Mouse (Mus musculus): ENCODE measurements at regions not wholly inside any gene's neighbourhood (a gene's known extent, or its start where the extent isn't known, plus 50 kb on each side); places are given as distances from the start of the nearest gene placed in this dataset.
"Not testable (repeated sequence)": the region's sequence is repeated elsewhere in the genome, so short reads cannot be mapped to it uniquely, and the experiment has no call there.

DNA sequence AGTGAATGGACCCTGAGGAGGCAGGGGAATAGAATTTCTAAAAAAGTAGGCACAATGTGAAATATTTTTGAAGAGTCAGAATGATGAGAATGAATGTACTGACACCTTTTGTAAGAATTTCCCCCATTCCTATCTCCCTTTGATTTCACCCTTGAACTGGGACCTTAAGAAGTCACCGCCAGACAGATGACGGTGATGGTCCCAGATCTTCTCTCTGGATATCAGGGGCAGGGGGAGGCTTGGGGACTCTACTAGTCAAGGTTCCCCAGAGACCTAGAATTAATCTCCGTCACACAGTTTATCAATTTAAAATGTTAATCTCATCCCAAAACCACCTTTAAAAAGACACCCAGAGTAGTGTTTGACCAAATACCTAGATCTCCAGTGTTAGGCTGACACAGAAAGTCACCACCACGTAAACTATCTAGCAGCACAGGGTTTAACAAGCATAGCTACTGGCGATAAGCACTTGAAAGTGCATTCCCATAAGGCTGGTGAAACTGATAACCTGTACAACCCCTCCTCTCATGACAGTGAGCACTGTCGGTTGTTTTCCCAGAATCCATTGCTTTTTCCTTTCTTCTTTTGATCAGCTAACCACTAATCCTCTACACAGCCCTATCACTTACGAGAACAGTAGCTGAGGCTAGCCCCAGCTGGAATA lies 163.5 kb upstream of the Cdkn3 start:
- DNase-seq (ENCODE audit: low spot score) = no peak

DNA sequence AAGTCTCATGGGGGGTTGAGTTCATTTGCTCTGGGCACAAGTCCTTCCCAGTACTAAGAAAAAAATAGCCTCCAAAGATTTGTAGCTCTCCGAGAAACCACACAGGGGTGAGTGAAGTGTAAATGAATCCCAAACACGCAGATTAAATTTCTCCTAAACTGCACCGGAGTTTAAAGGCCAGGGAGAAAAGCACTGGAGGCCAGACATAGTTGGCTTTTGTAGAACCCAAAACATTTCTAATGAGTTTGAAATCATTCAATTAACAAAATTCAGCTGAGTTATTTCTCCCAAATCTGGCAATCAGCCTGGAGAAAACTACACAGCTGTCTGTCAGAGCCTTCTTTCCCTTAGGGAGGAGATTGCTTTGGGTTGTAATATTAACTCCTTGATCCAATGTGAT lies 166.2 kb upstream of the Cdkn3 start:
- DNase-seq (ENCODE audit: low spot score) = no peak

GRCm38 (mm10) chr14:46591753-46592359 lies 168.5 kb upstream of the Cdkn3 start:
- DNase-seq (ENCODE audit: low spot score) = no peak

- no peak for DNase-seq (ENCODE audit: low spot score)
Observed at GRCm38 (mm10) chr14:46591211-46591610, 169.1 kb upstream of the Cdkn3 start.

DNA sequence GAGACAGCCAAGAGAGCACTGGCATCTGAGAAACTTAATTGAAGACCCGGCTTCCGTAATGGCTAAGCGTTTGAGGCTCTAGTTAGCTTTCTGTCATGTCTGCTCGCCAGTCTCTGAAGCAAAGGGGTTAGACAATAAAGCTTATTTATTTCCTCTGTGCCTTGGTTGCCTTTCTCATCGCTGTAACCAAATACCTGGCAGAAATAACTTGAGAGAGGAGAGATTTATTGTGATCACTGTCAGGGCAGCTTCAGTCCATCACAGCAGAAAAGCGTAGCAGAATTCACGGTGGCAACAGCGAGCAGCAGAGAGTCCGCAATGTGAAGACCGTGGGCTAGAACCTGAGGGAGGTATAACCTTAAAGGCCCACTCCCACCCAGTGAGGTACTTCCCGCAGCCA lies 174.2 kb upstream of the Cdkn3 start:
- DNase-seq (ENCODE audit: low spot score) = no peak

DNA sequence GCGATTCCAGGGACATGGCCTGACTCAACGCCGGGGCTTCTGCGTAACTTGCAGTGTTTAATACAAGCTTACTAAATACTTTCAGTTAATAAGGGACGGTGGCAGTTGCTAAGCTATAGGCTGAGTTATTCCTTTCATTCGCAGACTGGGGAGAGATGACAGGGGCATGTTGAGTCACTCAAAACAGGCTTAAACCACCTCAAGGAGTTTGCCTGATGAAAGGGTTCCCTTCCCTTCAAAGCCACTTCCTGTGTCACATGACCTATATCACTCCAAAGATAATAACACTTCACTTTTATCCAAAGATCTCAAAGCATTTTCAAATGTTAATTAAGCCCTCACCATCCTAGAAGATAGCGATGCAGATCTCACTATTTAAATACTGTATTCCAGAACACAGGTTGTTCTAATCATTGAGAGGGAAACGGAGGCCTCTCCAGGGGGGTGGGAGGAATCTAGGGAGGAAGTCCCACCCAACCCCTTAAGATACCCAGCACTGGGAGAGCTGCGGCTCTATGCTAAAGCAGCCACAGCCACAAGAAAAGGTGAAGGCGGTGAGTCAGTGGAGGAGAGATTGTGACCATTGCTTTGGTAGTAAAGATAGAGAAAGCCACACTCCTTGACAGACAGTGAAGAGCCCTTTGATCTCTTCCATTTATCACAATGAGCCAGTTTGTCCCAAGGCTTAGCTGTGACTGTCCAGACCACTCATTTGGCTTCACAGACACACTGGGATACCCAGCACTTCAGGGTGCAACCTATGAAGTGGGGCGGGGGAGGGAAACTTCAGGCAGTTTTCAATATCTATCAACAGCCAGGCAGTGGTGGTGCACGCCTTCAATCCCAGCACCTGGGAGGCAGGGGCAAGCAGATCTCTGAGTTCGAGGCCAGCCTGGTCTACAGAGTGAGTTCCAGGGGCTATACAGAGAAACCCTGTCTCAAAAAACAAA lies 182.0 kb upstream of the Cdkn3 start:
- no peak for DNase-seq (ENCODE audit: low spot score)

- no peak for DNase-seq (ENCODE audit: low spot score)
Observed at GRCm38 (mm10) chr14:46575889-46576288, 184.5 kb upstream of the Cdkn3 start.

- DNase-seq (ENCODE audit: low spot score) = no peak
Observed at GRCm38 (mm10) chr14:46575414-46575813, 184.9 kb upstream of the Cdkn3 start.

- DNase-seq (ENCODE audit: low spot score) = no peak
Observed at GRCm38 (mm10) chr14:46573401-46573800, 182.9 kb upstream of the Bmp4 start.

DNA sequence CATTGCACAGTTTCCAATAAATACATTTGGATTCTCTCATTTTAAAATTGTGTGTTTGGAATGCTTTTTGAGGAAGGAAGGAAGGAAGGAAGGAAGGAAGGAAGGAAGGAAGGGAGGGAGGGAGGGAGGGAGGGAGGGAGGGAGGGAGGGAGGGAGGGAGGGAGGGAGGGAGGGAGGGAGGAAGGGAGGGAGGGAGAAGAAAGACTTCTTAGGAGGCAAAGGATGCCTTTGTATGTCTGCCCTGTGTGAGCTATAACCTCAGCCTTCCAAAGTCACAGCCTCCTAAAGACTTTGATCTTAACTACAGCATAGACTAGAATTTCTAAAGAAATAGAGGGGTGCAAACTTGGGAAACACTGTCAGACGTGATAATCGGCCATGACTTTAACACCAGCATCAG lies 182.5 kb upstream of the Bmp4 start:
- not testable (repeated sequence) for DNase-seq (ENCODE audit: low spot score)

DNA sequence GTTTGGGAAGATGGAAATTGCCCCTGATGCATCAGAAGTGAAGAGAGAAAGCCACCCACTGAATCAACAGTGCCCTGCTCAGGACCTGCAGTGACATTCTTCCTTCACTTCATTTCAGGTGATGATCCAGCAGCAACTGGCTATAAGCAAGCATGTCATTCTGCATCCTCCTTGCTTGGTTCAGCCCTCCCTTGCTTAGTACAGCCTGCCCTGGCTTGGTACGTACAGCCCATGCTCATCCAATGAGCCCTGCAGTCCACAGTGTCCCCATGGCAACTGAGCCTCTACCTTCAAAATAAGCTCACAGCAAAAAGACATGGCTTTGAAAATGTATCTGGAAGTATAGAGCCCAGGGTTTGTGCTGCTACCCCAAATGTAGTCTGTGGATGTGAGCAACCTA lies 181.4 kb upstream of the Bmp4 start:
- DNase-seq (ENCODE audit: low spot score) = no peak

DNA sequence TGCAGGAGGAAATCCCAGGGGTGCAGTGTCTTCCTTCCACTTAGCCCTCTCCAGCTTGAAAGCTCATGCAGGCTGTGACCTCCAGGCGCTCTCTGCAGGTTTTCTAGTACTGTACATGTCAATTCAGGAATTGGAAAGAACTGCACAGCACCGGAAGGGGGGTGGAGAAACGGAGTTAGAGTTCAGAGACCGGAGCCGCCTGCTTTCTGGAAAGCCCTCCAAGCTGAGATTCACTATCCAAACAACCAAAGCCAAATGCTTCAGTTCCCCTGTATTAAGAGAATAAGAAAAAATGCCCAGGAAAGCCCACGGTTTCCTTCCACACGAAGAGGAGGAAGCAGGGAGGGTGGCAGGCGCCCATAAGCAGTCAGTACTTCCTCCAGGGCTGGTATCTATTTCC lies 178.8 kb upstream of the Bmp4 start:
- no peak for DNase-seq (ENCODE audit: low spot score)

DNA sequence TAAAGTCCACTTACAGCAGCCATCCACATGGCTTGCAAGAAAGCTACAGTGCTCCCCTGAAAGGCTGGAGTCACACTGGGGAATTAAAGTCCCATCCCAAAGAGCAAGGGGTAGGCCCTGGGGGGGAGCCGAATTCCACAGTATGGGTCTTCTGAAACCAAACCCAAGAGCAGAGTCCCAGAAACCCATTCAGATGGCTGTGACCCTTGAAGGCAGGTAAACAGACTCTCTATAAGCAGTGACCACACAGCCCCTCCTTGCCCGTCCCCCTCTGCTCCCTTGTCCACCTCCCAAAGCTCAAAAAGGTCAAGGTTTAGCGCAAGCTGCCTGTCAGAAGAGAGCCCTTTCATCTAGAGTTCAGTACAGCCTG lies 176.9 kb upstream of the Bmp4 start:
- DNase-seq (ENCODE audit: low spot score) = no peak

- DNase-seq (ENCODE audit: low spot score) = no peak
Observed at GRCm38 (mm10) chr14:46566681-46567410, 176.4 kb upstream of the Bmp4 start.

DNA sequence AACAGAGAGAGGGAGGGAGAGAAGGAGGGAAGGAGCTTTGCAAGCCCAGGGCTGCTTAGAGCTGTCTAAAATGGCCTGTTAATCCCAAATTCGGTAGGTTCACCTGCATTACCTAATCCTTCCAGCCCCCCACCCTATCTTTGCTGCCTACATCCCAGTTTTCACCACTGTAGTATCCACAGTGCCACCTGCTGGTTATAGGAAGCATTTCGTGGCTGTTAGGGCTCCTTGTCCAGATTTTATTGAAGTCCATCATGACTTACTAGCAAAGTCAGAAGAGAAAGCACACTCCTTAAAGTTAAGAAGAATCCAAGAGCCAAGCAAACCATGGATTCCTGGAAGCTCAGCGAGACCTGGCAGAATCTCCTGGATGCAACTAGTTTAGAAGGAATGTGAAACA lies 174.5 kb upstream of the Bmp4 start:
- no peak for DNase-seq (ENCODE audit: low spot score)

DNA sequence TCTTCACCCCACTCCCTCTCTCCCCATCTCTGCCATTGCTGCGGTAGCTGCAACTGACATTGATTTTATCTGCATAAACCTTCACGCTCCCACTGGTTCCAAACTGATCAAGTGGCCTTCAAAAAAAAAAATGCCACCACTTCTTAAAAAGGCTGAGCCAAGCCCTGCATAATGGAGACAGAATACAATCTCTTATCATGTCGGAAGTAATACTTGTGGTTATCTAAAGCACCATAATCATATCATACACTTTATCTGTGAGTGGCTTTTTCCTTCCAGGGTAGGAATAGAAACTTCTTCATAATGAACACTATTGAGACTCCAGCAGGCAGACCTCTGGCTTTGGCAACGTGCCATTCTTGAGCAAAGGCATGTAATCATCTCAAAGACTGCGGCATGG lies 171.5 kb upstream of the Bmp4 start:
- DNase-seq (ENCODE audit: low spot score) = no peak

- no peak for DNase-seq (ENCODE audit: low spot score)
Observed at GRCm38 (mm10) chr14:46553239-46553638, 162.8 kb upstream of the Bmp4 start.

DNA sequence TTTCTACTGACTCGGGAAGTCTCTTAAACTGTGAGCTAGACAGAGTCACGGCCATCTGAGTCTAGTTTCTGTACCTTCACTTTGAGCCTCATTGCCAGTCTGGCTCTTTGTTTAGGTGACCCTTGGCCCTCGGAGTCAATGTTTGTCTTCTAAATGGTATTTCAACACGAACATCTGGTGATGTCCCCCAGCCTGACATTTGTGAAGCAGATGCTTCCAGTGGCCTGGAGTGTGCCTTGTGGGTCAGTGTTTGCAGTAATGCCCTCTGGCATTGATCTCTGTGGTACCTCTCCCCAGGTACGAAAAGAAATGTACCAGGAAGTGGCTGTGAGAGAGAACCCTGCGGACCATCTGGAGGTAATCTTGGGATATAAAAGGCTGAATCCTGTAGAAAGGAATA lies 155.7 kb upstream of the Bmp4 start:
- DNase-seq (ENCODE audit: low spot score) = no peak

DNA sequence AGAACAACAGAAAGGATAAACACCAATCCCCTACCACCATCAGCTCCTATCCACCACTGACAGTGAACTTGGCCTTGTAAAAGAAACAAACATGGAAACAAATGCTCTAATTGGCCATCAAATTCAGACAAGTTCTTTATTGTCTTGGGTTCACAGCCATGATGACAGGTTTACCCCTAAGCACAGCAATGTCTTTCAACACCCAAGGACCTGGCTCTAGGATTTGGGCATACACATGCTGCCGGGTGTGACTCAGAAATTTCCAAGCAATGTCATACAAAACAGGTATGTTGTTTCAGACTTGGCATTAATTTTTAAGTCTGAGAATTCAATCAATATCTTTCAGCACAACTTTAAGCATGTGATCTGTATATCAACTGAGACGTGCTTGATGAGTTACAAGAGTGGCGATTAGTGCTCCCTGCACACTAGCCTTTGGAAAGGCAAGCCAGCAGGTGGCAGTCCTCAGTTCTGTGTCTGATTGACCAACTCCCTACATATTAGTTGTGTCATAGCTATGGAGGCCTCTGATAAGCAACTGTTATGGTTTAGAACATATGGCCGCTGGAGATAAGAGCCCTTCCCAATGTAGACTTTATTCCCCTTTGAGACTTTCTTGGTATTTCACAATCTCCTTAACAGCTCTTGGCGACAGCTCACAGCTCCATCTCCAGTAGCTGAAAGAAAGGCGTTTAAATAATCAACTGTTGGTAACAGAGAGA lies 149.2 kb upstream of the Bmp4 start:
- DNase-seq (ENCODE audit: low spot score) = no peak

- no peak for DNase-seq (ENCODE audit: low spot score)
Observed at GRCm38 (mm10) chr14:46536002-46536762, 145.7 kb upstream of the Bmp4 start.

- no peak for DNase-seq (ENCODE audit: low spot score)
Observed at GRCm38 (mm10) chr14:46532697-46533096, 142.2 kb upstream of the Bmp4 start.
